Mouse (Mus musculus) liver, adult 2 months (tissue): Measurements from ENCODE around the gene Gja4.

Experiments used
- CTCF ChIP-seq: fragments of 200-500 bp; IDR thresholded peaks from 2 replicates; pipeline ENCODE4 v1.5.1; 2011; ENCODE audit warnings: low read depth, low read length, control low read depth
- POLR2A ChIP-seq: fragments of 200-500 bp; IDR thresholded peaks from 2 replicates; pipeline ENCODE4 v1.6.1; 2011; ENCODE audit warnings: low read length, control low read depth; ENCODE audit not compliant: insufficient read depth; ENCODE audit errors: extremely low read depth

DNA sequence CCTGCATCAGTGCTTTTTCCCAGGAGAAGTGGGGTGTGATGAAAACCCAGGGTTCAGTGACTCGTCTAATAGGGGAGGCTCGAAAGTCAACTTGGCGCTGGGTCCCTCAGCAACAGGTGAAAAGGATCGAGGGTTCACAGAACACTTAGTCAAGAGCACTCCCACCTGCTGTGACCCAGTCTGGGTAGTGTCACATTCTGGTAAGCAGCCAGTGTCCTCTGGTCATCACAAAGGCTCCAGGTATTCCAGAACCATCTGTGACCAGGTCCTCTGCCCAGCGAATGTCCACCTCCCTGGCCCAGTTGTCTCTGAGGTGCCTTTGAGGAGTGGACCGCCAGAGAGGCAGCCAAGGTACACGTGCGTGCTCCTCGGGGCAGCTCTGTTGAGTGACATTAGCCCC lies 2.3 kb downstream of the Gja4 start:
- no peak for TF ChIP-seq CTCF
- TF ChIP-seq POLR2A, result no peak
